Mouse (Mus musculus) left cerebral cortex, adult 2 months (tissue): ENCODE measurements at regions not wholly inside any gene's neighbourhood (a gene's known extent, or its start where the extent isn't known, plus 50 kb on each side); places are given as distances from the start of the nearest gene placed in this dataset.

Experiments used
- DNase-seq, 2 experiments: peaks; one replicate each; pipeline ENCODE4 v3.0.0; 2021 to 2022; ENCODE audit warnings: low spot score in 2 of 2, mixed read lengths in 1 of 2; ENCODE audit errors: extremely low spot score in 1 of 2
- H3K27ac ChIP-seq: fragments of 200-600 bp; 2 replicates; pipeline ENCODE4 v1.8.1; 2022
- H3K4me3 ChIP-seq: fragments of 200-600 bp; 2 replicates; pipeline ENCODE4 v1.8.1; 2022
- CTCF ChIP-seq: fragments of 200-600 bp; IDR thresholded peaks from 2 replicates; pipeline ENCODE4 v1.8.1; 2022; ENCODE audit warnings: antibody characterized with exemption, mild to moderate bottlenecking, moderate library complexity
- intact Hi-C: fragments of 180-260 bp; cut with DNase I; formaldehyde crosslinking; loops from one replicate; pipeline ENCODE4 v1.15.1; 2025

DNA sequence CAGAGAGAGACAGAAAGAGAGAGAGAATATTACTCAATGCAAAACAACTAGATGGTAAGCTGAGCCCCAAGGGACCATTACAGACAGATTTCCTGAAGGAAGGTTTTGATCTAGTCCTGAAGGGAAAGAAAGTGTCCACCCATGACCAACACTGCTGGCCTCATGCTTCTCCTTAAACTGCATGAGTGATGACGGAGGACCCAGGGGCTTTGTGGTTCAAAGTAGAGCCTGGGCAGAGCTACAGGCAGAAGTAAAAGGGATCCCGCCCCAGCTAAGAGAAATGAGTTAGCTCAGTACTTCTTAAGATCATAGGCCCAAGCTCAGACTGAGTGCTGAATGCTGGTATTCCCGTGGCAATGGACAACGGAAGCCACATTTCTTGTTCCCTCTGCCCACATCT lies 476.9 kb downstream of the Bnc2 start:
- H3K4me3 ChIP-seq: no peak overlapping the region
- DNase-seq: no peak
- no peak for TF ChIP-seq CTCF
- H3K27ac ChIP-seq: no peak overlapping the region
- intact Hi-C loops: no loop called here

DNA sequence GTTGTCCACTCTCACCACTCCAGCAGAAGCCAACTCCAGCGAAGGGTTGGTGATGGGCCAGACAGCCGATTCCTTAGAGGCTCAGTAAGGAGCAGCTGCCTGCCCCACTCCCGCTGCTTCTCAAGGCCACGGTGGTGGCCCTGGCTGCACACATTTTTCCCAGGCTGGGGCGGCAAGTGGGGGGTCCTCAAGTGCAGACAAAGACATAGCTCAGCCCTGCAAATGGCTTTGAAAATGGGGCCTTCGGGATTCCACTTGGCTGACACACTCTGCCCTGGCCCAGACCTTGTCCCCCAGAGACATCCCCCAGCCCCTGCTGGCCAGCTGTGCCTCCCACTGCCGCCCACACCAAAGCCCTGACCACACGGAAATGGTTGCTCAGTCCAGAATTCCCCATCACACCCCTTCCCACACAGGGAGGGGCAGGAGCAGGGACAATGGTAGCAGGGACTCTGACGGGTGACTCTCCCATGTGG lies 475.9 kb downstream of the Bnc2 start:
- intact Hi-C loops: no loop called here
- no peak for TF ChIP-seq CTCF
- no peak overlapping the region for H3K4me3 ChIP-seq
- DNase-seq: no peak
- H3K27ac ChIP-seq: no peak overlapping the region

DNA sequence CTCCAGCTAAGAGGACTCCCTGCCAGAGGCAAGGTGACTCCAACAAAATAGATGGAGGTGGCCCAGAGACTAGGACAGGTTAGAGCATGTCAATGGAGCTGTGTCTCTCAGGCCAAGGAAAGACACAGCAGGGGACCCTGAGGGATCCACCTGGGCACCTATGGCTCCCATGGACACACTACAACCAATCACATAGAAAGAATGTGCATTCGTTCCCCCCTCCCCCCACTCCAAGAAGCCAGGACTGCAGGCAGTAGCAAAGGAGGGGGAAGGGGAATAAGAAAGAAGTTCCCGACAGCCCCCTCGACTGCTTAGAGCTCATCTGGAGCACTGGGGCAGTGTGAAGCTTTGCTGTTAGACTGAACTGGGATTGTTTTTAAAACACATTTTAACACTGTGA lies 474.1 kb downstream of the Bnc2 start:
- DNase-seq: no peak
- intact Hi-C loops: no loop called here
- no peak overlapping the region for H3K27ac ChIP-seq
- no peak overlapping the region for H3K4me3 ChIP-seq
- TF ChIP-seq CTCF: no peak

- no peak for TF ChIP-seq CTCF
- no peak overlapping the region for H3K27ac ChIP-seq
- intact Hi-C loops: no loop called here
- H3K4me3 ChIP-seq: no peak overlapping the region
- DNase-seq: no peak
Measured at GRCm38 (mm10) chr4:84202231-84202630, 472.8 kb downstream of the Bnc2 start.

GRCm38 (mm10) chr4:84203680-84204079 lies 471.4 kb downstream of the Bnc2 start:
- no peak for TF ChIP-seq CTCF
- no peak overlapping the region for H3K4me3 ChIP-seq

DNA sequence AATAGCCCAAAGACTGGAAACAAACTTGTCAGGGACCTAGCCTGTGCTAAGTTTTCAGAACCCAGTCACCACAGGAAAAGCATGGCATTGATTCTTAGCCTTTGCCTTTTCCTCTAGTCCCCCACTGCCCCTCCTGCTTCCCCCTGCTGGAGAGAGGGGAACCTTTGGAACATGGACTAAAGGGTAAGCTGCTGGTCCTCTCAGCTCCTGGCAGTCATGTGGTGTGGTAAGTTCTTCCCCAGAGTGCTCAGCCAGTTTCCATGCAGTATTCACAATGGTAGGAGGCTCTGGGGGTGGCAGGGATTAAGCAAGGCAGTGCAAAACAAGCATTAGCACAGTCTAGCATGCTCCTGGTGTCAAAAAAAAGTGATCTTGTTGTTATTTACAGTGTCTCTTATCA lies 470.3 kb downstream of the Bnc2 start:
- H3K4me3 ChIP-seq: no peak overlapping the region
- TF ChIP-seq CTCF: no peak
- DNase-seq: no peak
- intact Hi-C loops: no loop called here
- H3K27ac ChIP-seq: no peak overlapping the region

More at GRCm38 (mm10) chr4:84203680-84204079, 471.4 kb downstream of the Bnc2 start:
- H3K27ac ChIP-seq: no peak overlapping the region
- intact Hi-C loops: no loop called here
- DNase-seq: no peak

GRCm38 (mm10) chr4:84208175-84208574 lies 466.9 kb downstream of the Bnc2 start:
- no peak overlapping the region for H3K27ac ChIP-seq
- intact Hi-C loops: loop anchor here (2.0 kb wide), 1 partner anchor 35 kb away; no protein-coding TSS in a partner anchor
- H3K4me3 ChIP-seq: no peak overlapping the region
- no peak for DNase-seq
- TF ChIP-seq CTCF: no peak

DNA sequence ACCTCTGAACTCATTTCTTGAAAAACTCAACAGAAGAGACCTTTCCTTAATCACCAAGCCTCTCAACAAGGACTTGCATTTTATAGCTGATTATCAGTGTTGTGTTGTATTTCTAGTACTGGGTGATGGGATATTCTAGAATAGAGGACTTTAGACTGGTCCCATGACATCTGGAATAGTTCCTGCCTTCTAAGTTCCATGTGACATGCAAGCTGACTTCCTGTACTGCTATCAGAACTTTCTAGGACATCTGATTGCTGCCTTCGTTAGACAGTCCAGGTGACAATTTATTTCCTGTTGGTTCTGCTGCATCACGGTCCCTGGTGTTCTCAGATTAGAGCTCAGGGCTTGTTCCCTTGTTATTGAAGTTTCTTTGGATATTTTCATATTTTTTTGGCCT lies 465.5 kb downstream of the Bnc2 start:
- H3K4me3 ChIP-seq: no peak overlapping the region
- no peak overlapping the region for H3K27ac ChIP-seq
- intact Hi-C loops: loop anchor here (2.0 kb wide), 1 partner anchor 37 kb away; no protein-coding TSS in a partner anchor
- no peak for DNase-seq
- TF ChIP-seq CTCF: no peak

DNA sequence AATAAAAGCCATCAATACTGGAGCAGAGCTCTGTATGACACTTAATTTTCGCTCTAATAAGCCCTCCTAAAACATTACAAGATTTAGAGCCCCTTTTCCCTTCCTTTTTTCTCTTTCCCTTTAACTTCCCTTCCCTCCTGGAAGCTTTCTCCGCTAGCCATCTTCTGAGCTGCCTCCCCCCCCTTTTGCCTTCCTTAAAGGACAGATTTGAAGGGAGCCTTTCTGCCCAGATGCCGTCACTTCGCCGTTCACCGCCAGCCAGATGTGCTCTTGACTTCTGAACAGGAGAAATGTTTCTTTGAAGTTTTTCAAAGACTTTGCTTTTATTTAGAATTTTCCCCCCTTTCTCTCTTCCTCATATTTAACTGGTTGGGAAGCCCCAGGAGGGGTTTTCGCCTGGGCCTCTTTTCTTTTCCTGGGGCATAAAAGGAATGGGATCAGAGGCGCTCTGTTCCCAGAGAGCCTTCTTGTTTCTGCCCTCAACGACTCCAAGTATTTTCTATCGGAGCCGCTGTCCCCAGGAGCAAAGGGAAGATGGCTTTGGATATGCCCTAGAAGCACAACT lies 463.7 kb downstream of the Bnc2 start:
- no peak for DNase-seq
- H3K4me3 ChIP-seq: no peak overlapping the region
- intact Hi-C loops: no loop called here
- no peak for TF ChIP-seq CTCF
- no peak overlapping the region for H3K27ac ChIP-seq

- DNase-seq: no peak
- intact Hi-C loops: no loop called here
- TF ChIP-seq CTCF: no peak
- Histone ChIP-seq H3K4me3 (no peak overlapping the region), H3K27ac (no peak overlapping the region)
Measured at GRCm38 (mm10) chr4:84212004-84212403, 463.1 kb downstream of the Bnc2 start.

DNA sequence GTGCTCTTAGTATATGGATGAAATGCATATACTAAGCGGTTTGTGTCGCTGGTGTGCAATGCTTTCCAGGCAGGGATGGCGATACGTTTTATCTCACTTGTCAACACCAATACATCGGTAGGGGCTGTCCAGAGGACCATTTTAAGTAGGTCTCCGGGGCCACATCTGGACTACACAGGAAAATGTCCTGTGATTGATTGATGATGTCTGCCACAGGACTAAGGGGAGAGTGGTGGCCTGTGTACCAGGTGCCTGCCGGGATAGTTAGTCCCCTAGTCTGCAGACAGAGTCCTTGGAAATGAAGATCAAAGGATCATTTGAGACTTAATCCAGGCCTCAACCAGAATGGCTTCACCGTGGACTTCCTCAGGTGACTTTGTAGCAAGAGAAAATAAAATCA lies 460.6 kb downstream of the Bnc2 start:
- intact Hi-C loops: no loop called here
- Histone ChIP-seq H3K27ac (no peak overlapping the region), H3K4me3 (no peak overlapping the region)
- no peak for TF ChIP-seq CTCF
- no peak for DNase-seq

- Histone ChIP-seq H3K27ac (no peak overlapping the region), H3K4me3 (no peak overlapping the region)
- intact Hi-C loops: no loop called here
- no peak for TF ChIP-seq CTCF
- DNase-seq: no peak
Measured at GRCm38 (mm10) chr4:84218961-84219360, 456.1 kb downstream of the Bnc2 start.

GRCm38 (mm10) chr4:84222057-84222717 lies 452.9 kb downstream of the Bnc2 start:
- Histone ChIP-seq H3K4me3 (no peak overlapping the region), H3K27ac (no peak overlapping the region)
- no peak for DNase-seq
- intact Hi-C loops: no loop called here
- TF ChIP-seq CTCF: no peak
